Mouse (Mus musculus) mouse embryonic stem cell (cell line): ENCODE measurements at regions not wholly inside any gene's neighbourhood (a gene's known extent, or its start where the extent isn't known, plus 50 kb on each side); places are given as distances from the start of the nearest gene placed in this dataset.

Experiments
- in situ Hi-C, 2 experiments: fragments of 300-500 bp; cut with MboI; formaldehyde crosslinking; loops; 1 replicate in 1 of 2; 3 replicates in 1 of 2; pipeline ENCODE4 v1.14.3; 2019 to 2020; ENCODE audit warnings: low sequenced_read_pairs in 2 of 2, low pct_unique_long_range_greater_than_20kb in 1 of 2, mixed read lengths in 1 of 2; ENCODE audit not compliant: unreplicated experiment in 1 of 2

GRCm38 (mm10) chr8:91876161-91876560 is 74.3 kb upstream of the Irx3 start:
- in situ Hi-C loops = no loop called here

DNA sequence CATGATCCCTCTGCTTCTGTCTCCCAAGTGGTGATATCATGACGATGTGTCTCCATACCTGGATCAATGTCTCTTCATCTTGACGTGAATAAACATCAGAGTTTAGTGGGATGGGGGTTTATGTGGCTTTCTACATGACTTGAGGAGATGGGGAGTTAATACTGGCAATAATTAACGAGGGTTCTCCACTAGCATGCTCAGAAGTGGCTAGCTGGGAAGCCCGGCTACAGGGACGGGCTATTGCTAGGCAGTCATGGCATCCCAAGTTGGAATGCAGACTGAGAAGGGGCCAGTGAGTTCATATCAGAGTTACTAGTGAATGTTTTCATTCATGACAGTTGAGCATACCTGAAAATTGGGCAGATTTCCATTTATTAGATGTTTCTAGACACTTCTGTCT is 71.4 kb upstream of the Irx3 start:
- in situ Hi-C loops = no loop called here

DNA sequence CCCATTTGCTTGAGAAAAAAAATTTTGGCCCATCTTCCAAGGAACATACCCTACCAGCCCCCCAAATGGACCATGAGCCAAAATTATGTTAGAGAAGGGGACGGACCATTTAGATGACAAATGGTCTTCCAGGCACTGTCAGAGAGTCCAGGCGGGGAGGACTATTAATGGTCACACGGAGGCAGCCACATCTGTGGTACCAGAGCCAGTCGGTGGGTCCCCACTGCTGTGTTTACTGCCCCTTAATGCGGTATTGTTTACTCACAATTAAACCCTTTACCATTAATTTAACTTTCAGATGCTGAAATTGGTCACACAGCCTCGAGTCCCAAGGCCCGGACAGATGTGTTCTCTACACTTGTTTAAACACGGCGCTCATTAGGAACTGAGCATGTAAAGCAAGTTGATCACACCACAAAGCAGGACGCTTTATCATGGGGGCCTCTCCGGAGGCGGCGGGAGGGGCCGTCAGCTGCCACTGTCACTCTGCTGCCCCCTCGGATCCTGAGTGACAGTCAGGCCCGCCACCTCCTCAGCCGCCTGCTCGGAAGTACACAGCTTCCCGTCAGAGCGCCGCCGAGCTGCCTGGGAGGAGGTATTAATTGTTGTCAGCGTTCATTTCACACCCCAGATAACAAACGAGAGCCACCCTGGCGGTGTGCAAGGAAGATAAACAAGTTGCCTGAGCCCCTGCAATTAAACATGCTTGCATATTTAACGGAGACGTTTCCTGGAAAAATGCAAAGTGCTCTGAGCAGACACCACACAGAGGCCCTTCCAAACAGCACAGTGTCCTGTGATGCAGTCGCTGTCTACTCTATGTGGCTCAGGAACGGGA is 70.6 kb upstream of the Irx3 start:
- in situ Hi-C loops = no loop called here

- in situ Hi-C loops = no loop called here
These were observed 65.2 kb upstream of the Irx3 start for GRCm38 (mm10) chr8:91867069-91867468.

DNA sequence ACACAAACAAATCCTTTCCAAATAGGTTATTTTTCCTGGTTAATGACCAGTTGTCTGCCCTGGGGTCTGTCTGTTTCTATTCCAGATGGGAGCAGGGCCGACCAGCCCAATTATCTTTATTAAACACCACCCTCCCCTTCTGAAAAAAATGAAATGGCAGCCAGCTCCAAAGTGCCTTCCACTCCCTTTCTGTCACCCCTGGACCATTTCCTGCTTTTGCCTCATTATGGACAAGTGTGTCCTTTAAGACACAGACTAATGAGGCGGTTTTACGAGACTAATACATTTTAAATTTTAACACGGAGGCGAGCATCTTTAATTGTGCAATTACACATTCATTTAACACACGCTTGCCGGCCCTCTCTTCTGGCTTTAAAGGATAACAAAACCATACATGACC is 64.2 kb upstream of the Irx3 start:
- in situ Hi-C loops = no loop called here

- in situ Hi-C loops = no loop called here
These were observed 63.5 kb upstream of the Irx3 start for GRCm38 (mm10) chr8:91865361-91865760.

- in situ Hi-C loops = no loop called here
These were observed 61.6 kb upstream of the Irx3 start for GRCm38 (mm10) chr8:91863505-91863904.

- in situ Hi-C loops = no loop called here
These were observed 54.0 kb upstream of the Irx3 start for GRCm38 (mm10) chr8:91855881-91856280.

DNA sequence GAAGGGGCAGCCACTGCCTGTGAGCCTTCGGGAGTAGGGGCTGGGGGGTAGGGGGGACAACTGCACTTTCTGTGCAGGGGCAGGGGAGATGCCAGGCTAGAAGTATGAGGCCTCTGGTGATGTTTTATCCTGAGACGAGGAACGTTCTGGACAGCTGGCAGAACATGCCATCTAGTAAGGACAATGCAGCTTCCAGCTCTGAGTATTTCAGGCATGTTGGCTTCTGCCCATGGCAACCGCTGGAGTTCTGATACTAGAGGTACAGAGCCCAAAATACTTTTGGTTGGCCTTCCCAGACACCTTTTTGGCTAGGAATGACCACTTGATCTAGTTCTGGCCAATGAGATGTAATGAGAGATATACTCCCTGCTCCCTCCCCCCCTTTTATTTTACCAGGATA is 52.5 kb upstream of the Irx3 start:
- in situ Hi-C loops = no loop called here

DNA sequence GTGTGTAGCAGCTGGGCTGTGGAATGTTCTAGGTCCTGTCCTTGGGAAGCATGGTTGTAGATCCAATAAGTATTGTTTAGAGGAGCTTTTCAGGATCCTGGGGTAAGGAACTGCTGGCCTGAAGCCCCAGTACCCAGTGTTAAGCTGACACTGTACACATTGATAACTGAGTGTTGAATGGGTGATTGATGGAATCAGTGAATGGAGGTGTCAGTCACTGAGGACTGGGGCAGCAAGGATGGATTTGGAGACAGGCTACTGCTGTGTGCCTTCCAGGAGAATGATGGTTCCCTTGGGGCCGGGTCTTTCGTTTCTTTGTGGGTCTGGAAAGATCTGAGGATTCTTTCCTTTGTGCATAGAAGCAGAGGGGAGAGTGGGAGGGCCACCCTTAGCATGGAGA is 51.9 kb upstream of the Irx3 start:
- in situ Hi-C loops = no loop called here

GRCm38 (mm10) chr8:91853336-91853735 is 51.5 kb upstream of the Irx3 start:
- in situ Hi-C loops = no loop called here
